Mouse (Mus musculus) megakaryocyte-erythroid progenitor cell, adult 5 weeks (primary cell): Measurements from ENCODE around the gene Ckmt2. TPM values are rescaled to one million over a fixed set of nuclear protein-coding genes. Genes with fewer than 3 reads are reported as not detected.

Experiments
- polyA plus RNA-seq: library from polyadenylated mRNA; stranded (reverse); fragments of >175 nt; gene quantifications from 2 replicates; pipeline ENCODE4 v1.2.3, GENCODE M21; 2012

Ckmt2 gene
- polyA plus RNA-seq = not detected in 2 replicates

GRCm38 (mm10) chr13:91876741-91877349 lies at the start of gene Ckmt2:
TSS of gene Ckmt2 (minus strand) at chr13:91876885.

DNA sequence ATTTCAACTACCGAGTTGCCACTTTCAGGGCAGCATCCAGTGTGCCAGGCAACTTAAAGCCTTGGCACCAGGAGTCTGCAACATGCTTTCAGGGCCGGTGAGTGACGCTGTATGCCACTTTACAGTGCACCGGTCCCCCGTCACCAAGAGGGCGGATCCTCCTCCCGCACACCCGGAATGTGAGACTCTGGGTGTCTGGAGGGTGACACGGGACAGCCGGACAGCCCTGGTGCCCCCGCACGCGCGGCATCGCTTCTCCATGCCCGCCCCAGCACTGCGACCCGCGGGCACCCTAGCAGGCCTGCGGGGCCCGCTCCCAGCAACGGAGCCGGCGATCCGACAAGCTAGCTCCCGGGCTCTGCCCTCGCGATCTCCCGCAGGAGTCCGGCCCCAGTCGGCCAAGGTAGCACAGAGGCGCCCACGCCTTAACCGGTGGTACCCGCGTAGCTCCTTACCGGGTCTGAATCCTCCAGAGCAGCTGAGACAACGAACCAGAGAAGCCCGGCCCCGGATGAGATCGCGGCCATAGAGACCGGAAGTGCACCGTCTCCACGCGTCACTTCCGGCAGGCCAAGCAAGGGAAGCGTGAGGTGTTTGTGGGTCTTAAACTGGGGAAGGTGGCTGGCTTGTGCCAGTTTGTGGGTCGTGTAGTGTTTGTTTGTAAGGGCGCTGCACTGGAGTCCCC lies 69.4 kb downstream of the Ckmt2 start, which contains the start of gene Zcchc9:
TSS of gene Zcchc9 (minus strand) at position 551 of the 685 bp plus-strand sequence.

Other genes starting within 250 kb of the Ckmt2 start
- gene Acot12, start 135.4 kb downstream of the Ckmt2 start, polyA plus RNA-seq = not detected in 2 replicates
- gene Zcchc9, start 69.2 kb downstream of the Ckmt2 start, polyA plus RNA-seq = 3.6 and 4.0 TPM in 2 replicates